Mouse (Mus musculus): ENCODE results near the gene Map1b.

Gene Map1b

DNA sequence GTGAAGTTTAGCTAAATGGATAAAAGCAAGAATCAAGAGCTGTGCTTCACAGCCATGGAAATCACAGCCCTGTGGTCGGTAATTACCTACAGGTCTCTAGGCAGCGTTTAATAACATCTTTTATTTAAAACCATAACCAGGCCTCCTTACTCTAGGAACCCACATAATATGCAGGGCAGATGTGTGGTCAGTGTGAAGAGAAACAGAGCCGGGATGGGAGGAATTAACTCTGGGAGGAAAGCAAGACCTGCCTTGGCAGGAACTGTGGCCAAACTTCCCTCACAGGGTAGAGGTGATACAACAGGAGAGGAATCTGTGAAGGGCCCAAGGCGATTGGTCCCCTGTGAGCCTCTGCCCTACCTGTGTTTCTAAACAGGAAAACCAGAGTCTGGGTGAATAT, 66.8 kb downstream of the Map1b start:
- DNase-seq (ENCODE audit: extremely low spot score, low read depth, low spot score), result no peak

DNA sequence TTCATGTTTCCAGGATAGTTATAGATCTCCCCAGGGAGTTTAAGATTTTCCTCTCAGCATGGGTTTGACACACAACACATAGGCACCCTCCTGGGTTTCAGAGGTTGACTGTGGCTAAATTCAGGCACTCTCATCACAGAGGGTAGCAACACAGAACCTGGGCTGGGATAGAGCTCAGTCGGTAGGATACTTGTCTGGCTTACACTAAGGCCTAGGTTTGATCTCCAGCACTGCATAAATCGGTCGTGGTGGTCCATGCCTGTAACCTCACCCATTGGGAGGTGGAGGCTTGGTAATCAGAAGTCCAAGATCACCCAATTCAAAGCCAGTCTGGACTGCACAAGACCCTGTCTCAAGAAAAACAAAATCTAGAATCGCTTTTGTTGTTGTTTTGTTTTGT, 68.1 kb downstream of the Map1b start:
- no peak for DNase-seq (ENCODE audit: extremely low spot score, low read depth, low spot score)

DNA sequence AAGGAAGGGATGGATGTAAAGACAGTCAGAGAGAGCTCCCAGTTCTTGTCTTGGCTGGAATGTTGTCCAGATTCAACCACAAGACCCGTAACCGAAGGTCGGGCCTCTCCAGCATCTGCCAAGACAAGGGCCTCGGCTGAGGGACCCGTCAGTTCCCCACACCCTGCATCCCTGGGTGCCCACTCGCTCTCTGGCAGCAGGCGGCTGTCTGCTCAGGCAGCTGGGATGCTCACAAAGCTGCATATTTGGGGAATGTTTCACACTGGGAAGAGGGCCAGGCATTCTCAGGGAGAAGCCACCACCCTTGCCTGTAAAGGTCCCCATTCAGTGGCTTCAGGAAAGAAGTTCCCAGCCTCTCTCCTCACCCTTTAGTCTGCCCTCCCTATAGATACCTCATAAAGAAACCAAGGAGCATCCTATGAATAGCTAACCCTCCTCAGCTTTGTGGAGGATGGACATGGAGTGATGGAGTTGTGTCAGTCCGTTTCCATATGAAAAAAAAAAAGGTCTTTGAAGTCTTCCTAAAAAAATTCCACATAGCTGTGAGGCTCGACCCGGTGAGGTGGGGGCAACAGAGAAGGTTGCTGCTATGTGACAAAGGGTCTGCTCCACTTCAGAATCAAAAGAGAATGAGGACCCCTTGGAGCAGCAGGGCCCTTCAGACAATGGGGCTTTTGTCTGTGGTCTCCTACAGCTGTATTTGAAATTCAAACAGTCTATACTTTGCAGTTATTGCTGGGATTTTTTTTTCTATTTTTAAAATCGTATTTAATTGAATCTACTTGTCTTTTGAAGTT, 68.7 kb downstream of the Map1b start:
- no peak for DNase-seq (ENCODE audit: extremely low spot score, low read depth, low spot score)

DNA sequence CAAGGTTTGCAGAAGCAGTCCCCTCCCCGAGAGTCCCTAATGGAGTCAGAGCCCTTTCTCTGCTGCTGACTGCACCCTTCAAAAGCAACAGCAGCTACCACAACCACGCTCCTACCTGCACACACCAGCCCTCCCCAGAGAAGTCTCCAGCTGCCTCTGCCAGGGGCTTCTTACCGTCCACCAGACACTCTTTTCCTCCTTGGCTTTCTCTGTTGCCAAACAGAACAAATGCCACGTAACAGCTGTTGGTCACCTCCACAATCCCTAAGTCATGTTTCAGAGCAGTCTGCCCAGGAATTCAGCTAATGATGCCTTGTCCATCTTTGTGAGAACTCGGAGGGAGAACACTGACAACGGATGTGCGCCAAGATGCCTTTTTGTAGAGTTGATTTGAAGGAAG, 69.3 kb downstream of the Map1b start:
- DNase-seq (ENCODE audit: extremely low spot score, low read depth, low spot score), result no peak

DNA sequence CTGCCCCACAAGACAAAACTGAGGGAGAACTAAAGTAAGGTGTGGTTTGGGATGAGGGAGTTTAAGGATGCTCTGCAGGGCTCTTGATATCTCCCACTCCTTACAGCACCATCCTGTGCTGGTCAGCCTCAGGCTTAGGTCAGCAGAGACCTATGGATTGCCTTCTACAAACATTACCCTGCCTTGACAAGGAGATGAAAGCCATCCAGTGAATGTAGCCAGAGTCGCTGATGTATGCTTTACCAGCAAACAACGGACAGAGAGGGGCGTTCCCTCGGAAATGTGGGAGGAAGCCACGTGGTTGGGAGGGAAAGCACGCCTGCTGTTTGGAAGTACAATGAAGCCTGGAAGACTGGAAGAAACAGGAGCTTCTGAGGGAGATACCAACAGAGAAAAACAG, 71.5 kb downstream of the Map1b start:
- no peak for DNase-seq (ENCODE audit: extremely low spot score, low read depth, low spot score)

DNA sequence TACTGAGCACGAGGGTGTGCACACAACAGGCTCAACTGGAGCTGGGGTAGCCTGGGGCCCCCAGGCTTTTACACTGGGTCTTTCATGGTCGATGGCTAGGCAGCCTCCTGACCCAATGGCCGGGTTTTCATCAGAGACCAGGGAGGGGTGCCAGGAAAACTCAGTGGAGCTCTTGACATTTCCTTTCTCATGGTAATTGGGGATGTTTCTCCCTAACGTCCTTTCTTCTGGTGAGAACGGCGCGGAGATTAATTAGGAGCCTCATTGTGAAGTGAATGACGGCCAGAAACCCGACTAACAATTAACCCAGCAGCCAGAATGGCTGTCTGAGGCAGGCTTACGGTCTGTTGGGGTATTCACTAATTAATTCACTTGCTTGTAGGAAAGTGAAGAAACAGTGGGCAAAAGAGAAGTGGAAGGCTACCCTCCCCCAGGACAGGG, 71.9 kb downstream of the Map1b start:
- no peak for DNase-seq (ENCODE audit: extremely low spot score, low read depth, low spot score)

DNA sequence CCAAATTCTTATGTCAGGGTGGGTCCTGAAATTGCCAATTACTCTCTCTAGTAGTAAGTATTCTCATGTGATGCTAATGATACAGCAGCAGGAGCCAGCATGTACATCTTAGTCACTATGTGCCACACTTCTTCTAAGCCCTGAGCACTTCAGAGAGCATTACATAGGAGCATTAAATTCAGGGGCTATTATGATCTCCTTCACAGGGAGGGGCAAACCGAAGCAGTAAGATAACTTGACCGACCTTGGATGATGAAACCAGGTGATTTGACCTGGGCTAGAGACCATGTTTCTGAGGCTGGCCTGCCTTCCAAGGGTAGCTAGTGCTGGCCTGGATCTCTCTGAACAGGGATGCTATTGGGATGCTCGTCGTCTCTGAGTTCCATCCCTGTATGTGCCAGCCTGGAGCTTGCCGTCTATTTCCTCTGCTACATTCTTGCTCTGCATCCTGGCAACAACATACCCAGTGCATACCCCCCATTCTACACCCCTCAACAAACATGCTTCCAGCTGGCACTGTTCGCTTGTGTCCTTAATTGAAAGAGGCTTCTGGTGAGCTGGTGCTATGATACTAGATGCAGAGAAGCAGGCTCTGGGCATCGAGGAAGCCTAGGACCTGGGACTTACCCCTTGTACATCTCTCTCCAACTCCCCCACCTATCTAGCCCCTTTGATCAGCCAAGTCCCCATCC, 72.7 kb downstream of the Map1b start:
- DNase-seq (ENCODE audit: extremely low spot score, low read depth, low spot score), result no peak

DNA sequence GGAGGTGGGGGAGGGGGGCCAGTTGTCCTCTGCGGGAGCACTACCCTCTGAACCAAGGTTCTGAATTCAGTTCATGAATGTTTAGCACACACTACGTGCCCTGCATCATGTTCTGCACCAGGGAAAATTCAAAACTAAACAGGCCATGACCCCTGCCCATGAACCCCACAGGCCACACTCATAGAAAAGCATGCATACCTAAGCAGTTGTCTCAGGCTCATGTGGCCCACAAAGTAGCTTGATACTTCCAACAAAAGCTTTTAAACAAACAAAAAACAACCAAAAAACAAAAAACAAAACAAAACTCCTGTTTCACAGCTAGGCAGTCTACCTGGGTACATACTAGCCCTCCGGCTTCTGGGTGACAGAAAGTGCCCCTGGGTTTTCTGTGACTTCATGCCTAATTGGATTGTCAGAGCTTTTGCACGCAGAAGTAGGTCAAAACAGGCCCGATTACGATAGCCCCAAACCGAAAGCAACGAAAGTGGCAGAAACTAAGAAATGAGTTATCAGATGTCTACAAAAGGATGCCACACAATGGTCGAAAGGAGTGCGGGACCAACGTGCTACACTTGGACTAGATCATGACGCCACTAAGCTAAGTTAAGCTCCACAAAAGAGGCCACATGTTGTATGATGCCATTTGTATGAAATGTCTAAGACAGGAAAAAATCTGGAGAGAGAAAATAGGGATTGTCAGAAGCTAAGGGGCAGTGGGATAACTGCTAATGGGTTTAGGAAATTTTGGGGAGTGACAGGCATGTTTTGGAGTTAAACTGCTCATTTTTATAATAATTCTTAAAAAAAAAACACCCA, 73.7 kb downstream of the Map1b start:
- DNase-seq (ENCODE audit: extremely low spot score, low read depth, low spot score), result no peak

DNA sequence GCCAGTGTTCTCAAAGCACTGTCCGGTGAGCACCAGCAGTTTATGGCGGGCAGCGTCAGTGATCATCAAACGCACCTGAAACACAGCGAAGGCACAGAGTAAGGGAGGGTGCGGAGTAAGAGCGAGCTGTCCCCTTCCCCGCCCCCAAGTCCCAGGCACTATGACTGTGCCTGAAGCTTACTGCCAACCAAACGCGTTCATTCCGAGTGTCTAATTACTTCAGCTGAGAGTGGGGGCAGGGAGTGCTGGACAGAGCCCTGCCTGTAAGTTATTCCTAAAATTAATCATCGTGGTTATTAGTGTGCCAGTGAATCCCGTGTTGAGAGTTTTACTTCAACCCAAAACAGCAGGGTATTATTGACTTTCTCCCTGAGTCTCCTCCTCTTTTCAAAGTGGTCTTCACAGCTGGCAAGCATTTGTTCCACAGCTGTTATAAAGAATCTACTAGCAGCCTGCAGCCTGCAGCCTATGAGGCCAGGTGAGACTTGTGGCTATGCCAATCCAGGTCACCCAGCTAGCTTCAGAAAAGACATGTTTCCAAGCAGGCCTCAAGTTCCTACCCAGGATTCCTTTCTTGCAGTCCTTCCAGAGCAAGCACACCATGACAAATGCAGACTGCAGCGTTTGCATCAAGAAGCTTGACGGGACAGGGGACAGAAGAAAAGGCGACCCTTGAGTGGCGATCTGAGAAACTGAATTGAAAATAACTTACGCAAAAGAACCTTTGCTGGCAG, 74.5 kb downstream of the Map1b start:
- DNase-seq (ENCODE audit: extremely low spot score, low read depth, low spot score), result peak; percentile 37

DNA sequence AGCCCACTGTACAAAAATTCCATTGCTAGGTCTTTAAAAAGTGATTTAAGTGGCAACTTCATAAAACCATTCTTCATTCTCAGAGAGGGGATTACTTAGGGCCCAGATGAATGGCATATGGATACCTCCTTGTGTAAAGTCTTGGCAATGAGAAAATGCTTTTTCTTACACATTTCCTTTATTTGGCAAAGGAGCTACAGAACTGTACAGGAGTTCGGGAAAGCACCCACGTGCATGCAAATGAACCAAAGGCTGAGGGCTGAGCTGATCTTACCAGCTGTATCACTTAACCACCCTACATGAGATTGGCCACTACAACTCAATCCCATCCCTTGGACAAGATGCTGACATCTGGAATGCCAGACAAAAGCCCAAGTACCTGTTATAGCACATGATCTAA, 76.1 kb downstream of the Map1b start:
- no peak for DNase-seq (ENCODE audit: extremely low spot score, low read depth, low spot score)

DNA sequence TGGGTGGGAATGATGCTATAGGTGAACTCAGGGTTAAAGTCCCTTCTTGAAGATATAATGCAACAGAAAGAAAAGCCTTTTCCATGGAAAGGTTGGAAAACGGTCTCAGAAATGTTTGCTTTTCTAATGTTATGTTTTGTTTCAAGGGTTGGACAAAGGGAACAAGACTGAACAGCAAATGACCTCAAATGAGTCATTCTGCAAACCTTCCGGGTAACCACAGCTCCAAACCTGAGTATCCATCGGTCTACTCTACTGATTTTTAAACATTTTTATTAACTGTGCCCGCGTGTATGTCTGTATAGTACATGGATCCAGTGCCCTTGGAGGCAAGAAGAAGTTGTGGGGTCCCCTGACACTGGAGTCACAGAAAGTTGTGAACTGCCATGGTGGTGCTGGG, 77.0 kb downstream of the Map1b start:
- no peak for DNase-seq (ENCODE audit: extremely low spot score, low read depth, low spot score)

DNA sequence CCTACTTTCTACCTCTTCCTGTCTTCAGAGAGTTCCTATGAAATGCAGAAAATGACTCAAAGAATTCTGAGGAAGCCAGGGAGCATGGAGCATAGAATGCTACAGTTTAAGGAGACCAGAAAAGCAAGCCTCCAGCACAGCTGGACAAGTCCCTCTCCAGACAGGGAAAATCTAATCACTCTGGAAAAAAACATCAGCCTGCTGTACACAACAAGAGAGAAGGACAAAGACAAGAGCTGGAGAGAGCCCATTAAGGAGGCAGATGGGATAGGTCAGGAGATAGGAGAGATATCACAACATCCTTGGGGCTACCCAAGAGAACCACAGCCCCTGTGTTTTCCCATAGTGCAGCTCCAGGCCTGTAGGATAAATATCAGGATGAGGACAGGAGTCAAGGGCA, 79.3 kb downstream of the Map1b start:
- DNase-seq (ENCODE audit: extremely low spot score, low read depth, low spot score), result no peak

DNA sequence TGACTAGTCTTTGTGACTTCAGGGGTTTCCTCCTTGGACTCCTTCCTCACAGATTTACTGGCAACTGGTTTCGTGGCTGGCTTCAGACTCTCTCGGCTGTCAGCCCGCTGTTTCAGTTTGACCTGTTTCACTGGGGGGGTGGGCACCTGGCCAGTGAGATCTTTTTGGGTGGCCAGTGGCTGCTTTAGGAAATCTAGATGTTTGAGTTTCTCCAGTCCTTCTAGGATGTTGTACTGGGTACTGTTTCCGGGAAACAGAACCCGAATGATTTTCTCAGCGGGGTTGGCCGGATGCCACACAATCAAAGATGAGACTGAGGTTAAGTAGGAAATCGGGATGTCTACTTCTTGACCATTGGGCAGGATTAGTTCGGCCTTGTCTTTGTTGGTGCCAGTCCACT, 81.8 kb downstream of the Map1b start:
- DNase-seq (ENCODE audit: extremely low spot score, low read depth, low spot score), result no peak

DNA sequence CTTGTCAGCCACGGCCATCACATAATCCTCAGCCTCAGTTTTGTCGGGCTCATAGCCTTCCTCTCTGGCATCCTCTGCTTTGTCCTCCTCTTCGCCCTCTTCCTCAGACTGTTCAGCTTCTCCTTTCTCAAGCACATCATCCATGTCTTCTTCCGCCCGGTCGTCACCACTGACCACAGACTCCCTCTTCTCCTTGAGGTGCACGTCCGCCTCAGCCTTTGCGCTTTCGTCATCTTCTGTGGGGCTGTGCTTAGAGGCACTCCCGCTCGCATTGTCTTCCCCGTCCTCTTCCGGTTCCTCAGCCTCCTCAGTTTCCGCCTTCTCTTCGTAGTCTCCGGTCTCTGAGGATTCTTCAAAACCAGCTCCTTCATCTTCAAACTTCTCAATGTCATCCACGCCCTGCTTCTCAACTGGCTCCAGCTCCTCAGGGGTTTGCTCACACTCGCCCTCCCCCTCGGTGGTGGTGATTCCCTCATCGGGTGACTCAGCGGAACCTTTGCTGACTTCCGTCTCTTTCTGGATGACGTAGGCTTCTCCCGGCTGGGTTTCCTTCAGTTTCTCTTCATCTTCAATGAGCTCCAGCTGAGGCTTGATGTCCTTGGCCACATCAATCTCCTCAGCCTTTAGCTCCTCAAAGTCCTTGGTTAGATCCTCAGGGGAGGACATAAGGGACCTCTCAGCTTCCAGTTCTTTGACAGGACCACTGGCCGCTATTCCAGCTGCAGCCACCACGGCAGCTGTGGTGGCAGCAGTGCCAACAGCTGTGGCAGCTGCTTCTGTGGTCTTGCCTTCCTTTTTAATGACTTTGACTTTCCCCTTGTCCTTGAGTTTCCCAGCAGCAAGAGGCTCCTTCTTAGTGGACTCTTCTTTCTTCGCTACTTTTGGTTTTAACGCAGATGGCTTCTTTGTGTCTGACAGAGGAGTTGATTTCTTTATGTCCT, 83.0 kb downstream of the Map1b start:
- no peak for DNase-seq (ENCODE audit: extremely low spot score, low read depth, low spot score)

DNA sequence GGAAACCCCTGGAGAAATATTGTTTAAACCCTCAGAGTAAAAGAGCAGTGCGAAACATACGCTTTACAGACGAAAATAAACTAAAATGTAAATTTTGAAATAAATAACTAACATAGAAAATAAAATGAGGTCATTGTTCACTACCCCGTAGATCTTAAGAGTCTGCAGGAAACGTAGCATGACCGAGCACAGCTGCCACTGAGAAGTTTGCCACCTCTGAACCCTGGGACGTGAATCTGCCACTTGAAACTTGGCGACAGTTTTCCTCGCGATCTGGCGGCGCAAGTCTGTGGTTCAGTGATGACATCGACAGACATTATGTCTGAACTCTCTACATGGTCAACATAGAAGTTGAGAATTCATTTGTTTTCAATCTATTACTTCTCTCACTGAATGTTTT, 92.8 kb downstream of the Map1b start:
- no peak for DNase-seq (ENCODE audit: extremely low spot score, low read depth, low spot score)

DNA sequence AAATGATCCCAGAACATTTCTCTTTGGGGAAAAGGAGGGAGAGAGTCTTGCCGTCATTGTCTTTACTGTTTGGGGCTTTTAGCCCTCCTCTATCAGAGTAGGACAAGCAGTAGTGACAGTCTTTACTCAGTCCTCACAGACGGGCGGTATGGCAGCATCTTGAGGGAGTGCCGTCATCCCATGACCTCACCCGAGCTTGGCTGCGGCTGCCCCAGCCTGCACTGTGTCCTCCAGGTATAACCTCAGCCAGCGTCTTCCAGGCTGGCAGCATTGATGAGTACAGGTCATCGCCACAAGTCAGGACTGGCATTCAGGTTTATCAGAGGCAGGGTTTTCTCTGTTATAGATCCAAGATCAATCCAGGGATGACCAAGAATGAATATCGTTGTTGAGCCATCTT, 99.7 kb downstream of the Map1b start:
- no peak for DNase-seq (ENCODE audit: extremely low spot score, low read depth, low spot score)

DNA sequence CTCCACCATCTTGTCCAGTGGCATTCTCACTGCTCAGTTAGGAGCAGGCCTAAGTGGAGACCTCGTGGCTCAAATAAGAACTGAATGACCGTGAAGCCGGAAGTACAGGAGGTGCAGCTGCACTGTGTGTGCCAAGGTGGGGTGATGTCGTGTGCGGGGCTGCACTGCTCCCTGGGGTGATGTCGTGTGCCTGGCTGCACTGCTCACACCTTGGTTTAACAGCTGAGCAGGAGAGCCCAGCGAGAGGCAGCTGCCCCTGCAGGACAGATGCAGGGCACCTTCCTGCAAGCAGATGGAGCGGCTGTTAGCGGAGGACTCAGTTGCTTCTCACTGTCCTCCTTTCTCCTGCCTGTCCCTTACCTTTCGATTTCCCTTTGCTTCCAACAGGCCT, 102.0 kb downstream of the Map1b start:
- no peak for DNase-seq (ENCODE audit: extremely low spot score, low read depth, low spot score)

DNA sequence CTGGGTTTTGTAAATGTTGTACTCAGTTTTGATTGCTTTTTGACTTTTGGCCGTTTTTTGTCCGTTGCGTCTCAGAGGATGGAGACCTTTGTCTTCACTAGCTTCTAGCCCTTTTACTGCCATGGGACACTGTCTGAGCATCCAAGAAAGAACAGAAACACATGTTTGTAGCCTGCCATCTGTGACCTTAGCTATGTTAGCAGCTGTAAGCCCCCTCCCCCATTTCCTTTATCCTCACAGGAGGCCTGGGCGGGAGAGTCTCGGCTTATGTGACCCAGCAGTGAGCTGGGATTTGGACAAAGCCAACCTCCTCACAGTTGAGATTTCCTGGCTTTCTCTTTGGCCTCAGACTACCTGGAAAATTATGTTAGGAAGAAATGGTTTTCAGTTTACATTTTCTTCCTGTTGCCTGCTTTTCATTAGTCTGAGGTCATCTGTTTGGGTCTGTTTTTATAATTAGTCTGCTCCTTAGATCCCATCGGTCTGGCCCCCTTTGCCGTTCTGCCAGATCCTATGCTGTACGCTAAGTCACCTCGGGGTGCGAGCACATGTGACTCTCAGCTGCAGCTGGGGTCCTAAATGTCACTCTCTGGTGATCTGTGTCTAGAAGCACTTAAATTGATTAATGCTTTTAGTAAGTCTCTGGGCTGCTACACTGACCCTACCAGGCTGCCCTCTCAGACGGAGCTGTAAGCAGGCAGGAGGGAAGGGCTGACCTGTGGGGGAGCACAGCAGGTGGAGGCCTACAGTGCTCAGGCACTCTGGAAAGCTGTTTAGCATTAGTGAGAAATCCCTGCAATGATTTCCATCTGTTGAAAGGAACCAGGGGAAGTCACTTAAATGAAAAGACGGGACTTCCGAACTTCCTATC, 102.6 kb downstream of the Map1b start:
- peak; percentile 92 for DNase-seq (ENCODE audit: extremely low spot score, low read depth, low spot score)

DNA sequence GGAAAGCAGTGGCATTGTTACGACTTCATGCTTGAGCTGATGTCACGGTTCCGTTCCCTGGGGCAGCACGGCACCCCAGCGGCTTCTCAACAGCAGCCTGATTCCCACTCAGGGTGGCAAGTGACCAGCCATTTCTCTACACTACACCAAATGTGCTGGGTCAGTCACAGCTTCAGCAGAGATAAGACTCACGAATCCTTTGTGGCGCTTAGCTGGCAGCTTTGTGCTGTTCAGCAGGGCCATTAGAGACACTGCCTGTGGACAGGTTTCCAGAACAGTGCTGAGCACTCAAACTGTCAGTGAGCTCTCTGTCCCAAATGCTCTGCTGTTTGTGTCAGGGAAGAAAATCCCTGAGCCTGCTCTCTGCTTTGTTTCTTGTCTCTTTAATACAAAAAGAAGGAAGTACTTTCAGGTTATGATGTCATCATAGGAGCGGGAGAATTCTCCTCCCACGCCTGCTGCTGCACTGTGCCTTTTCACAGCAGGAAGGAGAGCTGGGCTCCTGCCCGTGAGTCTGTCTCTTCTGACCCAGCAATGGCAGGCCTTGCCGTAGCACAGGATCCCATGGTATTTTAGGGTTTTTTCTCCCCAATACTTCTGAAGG, 103.8 kb downstream of the Map1b start:
- no peak for DNase-seq (ENCODE audit: extremely low spot score, low read depth, low spot score)
